Mouse (Mus musculus) neural tube, embryonic 12.5 days (tissue): Measurements from ENCODE around the gene Il12rb1. TPM values are rescaled to one million over a fixed set of nuclear protein-coding genes. Genes with fewer than 3 reads are reported as not detected.
"Not testable (repeated sequence)": the region's sequence is repeated elsewhere in the genome, so short reads cannot be mapped to it uniquely, and the experiment has no call there.

Source experiments
- ATAC-seq: fragments of 200-750 bp; cut with Nextera tagmentation; 2 replicates; pipeline ENCODE4 v1.8.0; 2017; ENCODE audit warnings: low read depth, mild to moderate bottlenecking, moderate TSS enrichment, moderate library complexity; ENCODE audit not compliant: low FRiP score
- H3K27ac ChIP-seq: fragments of 300-500 bp; sonication (generic); 2 replicates; pipeline ENCODE4 v1.5.1; 2016
- H3K27me3 ChIP-seq: fragments of 300-500 bp; sonication (generic); replicated peaks from 2 replicates; pipeline ENCODE4 v1.6.1; 2016; ENCODE audit warnings: mild to moderate bottlenecking
- H3K36me3 ChIP-seq: fragments of 300-500 bp; sonication (generic); 2 replicates; pipeline ENCODE4 v1.6.1; 2016; ENCODE audit warnings: mild to moderate bottlenecking
- H3K4me1 ChIP-seq: fragments of 300-500 bp; sonication (generic); 2 replicates; pipeline ENCODE4 v1.6.1; 2016
- H3K4me2 ChIP-seq: fragments of 300-500 bp; sonication (generic); replicated peaks from 2 replicates; pipeline ENCODE4 v1.6.1; 2016; ENCODE audit warnings: mild to moderate bottlenecking
- H3K4me3 ChIP-seq: fragments of 300-500 bp; sonication (generic); 2 replicates; pipeline ENCODE4 v1.5.1; 2016
- H3K9ac ChIP-seq: fragments of 300-500 bp; sonication (generic); 2 replicates; pipeline ENCODE4 v1.6.1; 2016; ENCODE audit warnings: mild to moderate bottlenecking
- H3K9me3 ChIP-seq: fragments of 300-500 bp; sonication (generic); 2 replicates; pipeline ENCODE4 v1.6.1; 2016; ENCODE audit warnings: mild to moderate bottlenecking
- WGBS: fragments of 180-500 bp; shearing (Covaris S2); methylation state at CpG from one replicate; pipeline ENCODE4 v1.1.7; 2016; 5-methylcytosine and 5-hydroxymethylcytosine counted together
- polyA plus RNA-seq: library from polyadenylated mRNA; unstranded; fragments of >200 nt; fragmentation: Nextera tagmentation; extraction: Ambion mirVana; gene quantifications from 2 replicates; pipeline ENCODE4 v1.2.1, GENCODE M21; 2016

Il12rb1 gene
- polyA plus RNA-seq, 1 experiment from 2014 or later = not detected

- no peak overlapping the region for H3K4me2 ChIP-seq
- H3K4me3 ChIP-seq = no peak overlapping the region
- H3K9me3 ChIP-seq = 0 out of 2 replicates have a peak, but pooled peaks cover 7% of the 10 kb centered on the region
- H3K9ac ChIP-seq = no peak overlapping the region
- H3K4me1 ChIP-seq = peaks cover 8% of the 10 kb centered on the region; the same call in 1 of the 2 replicates
- H3K27ac ChIP-seq = no peak overlapping the region
- peaks cover 26% of the 10 kb centered on the region for H3K27me3 ChIP-seq
- 17% methylated on average over 30 of the region's 30 CpGs for WGBS
- ATAC-seq = peak; percentile 22; the same call in 1 of the 2 replicates
- H3K36me3 ChIP-seq = no peaks in the 10 kb centered on the region
These were observed 13.2 kb downstream of the Il12rb1 start for GRCm38 (mm10) chr8:70821399-70821962.

- no peak overlapping the region for H3K27ac ChIP-seq
- H3K27me3 ChIP-seq = peaks cover 21% of the 10 kb centered on the region
- H3K4me1 ChIP-seq = 0 out of 2 replicates have a peak, but pooled peaks cover 3% of the 10 kb centered on the region
- no peak for ATAC-seq
- H3K9ac ChIP-seq = no peak overlapping the region
- H3K4me3 ChIP-seq = no peak overlapping the region
- H3K9me3 ChIP-seq = 0 out of 2 replicates have a peak, but pooled peaks cover 9% of the 10 kb centered on the region
- 48% methylated on average over 11 of the region's 11 CpGs for WGBS
- H3K36me3 ChIP-seq = no peaks in the 10 kb centered on the region
- no peak overlapping the region for H3K4me2 ChIP-seq
These were observed 13.7 kb downstream of the Il12rb1 start for GRCm38 (mm10) chr8:70821992-70822391.

- H3K27me3 ChIP-seq = peaks cover 17% of the 10 kb centered on the region; the same call in 1 of the 2 replicates
- H3K36me3 ChIP-seq, H3K4me3 ChIP-seq, H3K4me2 ChIP-seq, H3K4me1 ChIP-seq, H3K9ac ChIP-seq, H3K27ac ChIP-seq, ATAC-seq: not testable (repeated sequence)
- H3K9me3 ChIP-seq = 0 out of 2 replicates have a peak, but pooled peaks cover 10% of the 10 kb centered on the region
- WGBS = 86% methylated on average over 3 of the region's 3 CpGs
These were observed 14.3 kb downstream of the Il12rb1 start for GRCm38 (mm10) chr8:70822594-70822993.

- H3K4me2 ChIP-seq = no peak overlapping the region
- no peak overlapping the region for H3K9ac ChIP-seq
- H3K27ac ChIP-seq = no peak overlapping the region
- H3K9me3 ChIP-seq = 0 out of 2 replicates have a peak, but pooled peaks cover 10% of the 10 kb centered on the region
- H3K4me1 ChIP-seq = no peaks in the 10 kb centered on the region
- H3K36me3 ChIP-seq = no peaks in the 10 kb centered on the region
- H3K27me3 ChIP-seq = peaks cover 17% of the 10 kb centered on the region; the same call in 1 of the 2 replicates
- no peak for ATAC-seq
- H3K4me3 ChIP-seq = no peak overlapping the region
- WGBS = 85% methylated on average over 7 of the region's 7 CpGs
These were observed 15.6 kb downstream of the Il12rb1 start for GRCm38 (mm10) chr8:70823802-70824201.

- H3K27ac ChIP-seq = no peak overlapping the region
- no peaks in the 10 kb centered on the region for H3K4me1 ChIP-seq
- H3K9me3 ChIP-seq = 0 out of 2 replicates have a peak, but pooled peaks cover 3% of the 10 kb centered on the region
- H3K36me3 ChIP-seq = no peaks in the 10 kb centered on the region
- no peak overlapping the region for H3K4me2 ChIP-seq
- 87% methylated on average over 8 of the region's 8 CpGs for WGBS
- H3K4me3 ChIP-seq = no peak overlapping the region
- H3K9ac ChIP-seq = no peak overlapping the region
- no peak for ATAC-seq
- peaks cover 11% of the 10 kb centered on the region; the same call in 1 of the 2 replicates for H3K27me3 ChIP-seq
These were observed 17.6 kb downstream of the Il12rb1 start for GRCm38 (mm10) chr8:70825816-70826215.

- 93% methylated on average over 2 of the region's 2 CpGs for WGBS
- no peak overlapping the region for H3K4me3 ChIP-seq
- no peak overlapping the region for H3K27ac ChIP-seq
- H3K9me3 ChIP-seq = 0 out of 2 replicates have a peak, but pooled peaks cover 3% of the 10 kb centered on the region
- H3K9ac ChIP-seq = no peak overlapping the region
- no peak for ATAC-seq
- H3K4me2 ChIP-seq = no peak overlapping the region
- H3K27me3 ChIP-seq = 0 out of 2 replicates have a peak, but pooled peaks cover 6% of the 10 kb centered on the region
- no peaks in the 10 kb centered on the region for H3K36me3 ChIP-seq
- H3K4me1 ChIP-seq = no peaks in the 10 kb centered on the region
These were observed 18.8 kb downstream of the Il12rb1 start for GRCm38 (mm10) chr8:70827010-70827409.

GRCm38 (mm10) chr8:70827796-70828195, 19.5 kb downstream of the Il12rb1 start:
- Histone ChIP-seq H3K4me2 (no peak overlapping the region), H3K9ac (no peak overlapping the region), H3K36me3 (no peaks in the 10 kb centered on the region), H3K9me3 (0 out of 2 replicates have a peak, but pooled peaks cover 3% of the 10 kb centered on the region), H3K4me1 (peaks cover under 1% of the 10 kb centered on the region; the same call in 1 of the 2 replicates), H3K4me3 (no peak overlapping the region), H3K27ac (no peak overlapping the region), H3K27me3 (0 out of 2 replicates have a peak, but pooled peaks cover 6% of the 10 kb centered on the region)
- 93% methylated on average over 1 of the region's 1 CpGs for WGBS
- no peak for ATAC-seq

GRCm38 (mm10) chr8:70831517-70831916, 23.3 kb downstream of the Il12rb1 start:
- Histone ChIP-seq H3K27ac (no peak overlapping the region), H3K4me1 (peaks cover 4% of the 10 kb centered on the region; the same call in 1 of the 2 replicates), H3K9me3 (0 out of 2 replicates have a peak, but pooled peaks cover 3% of the 10 kb centered on the region), H3K4me2 (no peak overlapping the region), H3K36me3 (peaks cover 13% of the 10 kb centered on the region; the same call in 1 of the 2 replicates), H3K27me3 (no peaks in the 10 kb centered on the region), H3K4me3 (no peak overlapping the region), H3K9ac (no peak overlapping the region)
- no peak for ATAC-seq
- WGBS = 87% methylated on average over 8 of the region's 8 CpGs

- 75% methylated on average over 11 of the region's 11 CpGs for WGBS
- no peak overlapping the region for H3K9ac ChIP-seq
These were observed 24.1 kb downstream of the Il12rb1 start for GRCm38 (mm10) chr8:70832371-70832770.

GRCm38 (mm10) chr8:70833018-70833482, 24.8 kb downstream of the Il12rb1 start:
- no peaks in the 10 kb centered on the region for H3K9me3 ChIP-seq
- no peaks in the 10 kb centered on the region for H3K27me3 ChIP-seq
- H3K9ac ChIP-seq = no peak overlapping the region
- H3K4me3 ChIP-seq = no peak overlapping the region
- H3K36me3 ChIP-seq = peaks cover 13% of the 10 kb centered on the region; the same call in 1 of the 2 replicates
- peaks cover 4% of the 10 kb centered on the region; the same call in 1 of the 2 replicates for H3K4me1 ChIP-seq
- no peak for ATAC-seq
- H3K4me2 ChIP-seq = no peak overlapping the region
- H3K27ac ChIP-seq = no peak overlapping the region
- 39% methylated on average over 9 of the region's 9 CpGs for WGBS

More at GRCm38 (mm10) chr8:70832371-70832770, 24.1 kb downstream of the Il12rb1 start:
- Histone ChIP-seq H3K4me3 (no peak overlapping the region), H3K27me3 (no peaks in the 10 kb centered on the region), H3K36me3 (peaks cover 13% of the 10 kb centered on the region; the same call in 1 of the 2 replicates), H3K27ac (no peak overlapping the region), H3K4me1 (peaks cover 4% of the 10 kb centered on the region; the same call in 1 of the 2 replicates), H3K4me2 (no peak overlapping the region), H3K9me3 (no peaks in the 10 kb centered on the region)
- no peak for ATAC-seq

GRCm38 (mm10) chr8:70833520-70833919, 25.3 kb downstream of the Il12rb1 start:
- no peak overlapping the region for H3K4me2 ChIP-seq
- no peak for ATAC-seq
- H3K9ac ChIP-seq = peak overlapping the region; percentile 22; the same call in 1 of the 2 replicates
- H3K27ac ChIP-seq = no peak overlapping the region
- H3K36me3 ChIP-seq = peaks cover 13% of the 10 kb centered on the region; the same call in 1 of the 2 replicates
- H3K9me3 ChIP-seq = no peaks in the 10 kb centered on the region
- no peak overlapping the region for H3K4me3 ChIP-seq
- peaks cover 7% of the 10 kb centered on the region for H3K4me1 ChIP-seq
- 51% methylated on average over 15 of the region's 15 CpGs for WGBS
- H3K27me3 ChIP-seq = no peaks in the 10 kb centered on the region

- no peak overlapping the region for H3K27ac ChIP-seq
- no peak overlapping the region for H3K4me2 ChIP-seq
- H3K36me3 ChIP-seq = peaks cover 13% of the 10 kb centered on the region; the same call in 1 of the 2 replicates
- no peak overlapping the region for H3K9ac ChIP-seq
- no peak overlapping the region for H3K4me3 ChIP-seq
- no peaks in the 10 kb centered on the region for H3K9me3 ChIP-seq
- ATAC-seq = no peak
- no peaks in the 10 kb centered on the region for H3K27me3 ChIP-seq
- WGBS = 98% methylated on average over 3 of the region's 3 CpGs
- H3K4me1 ChIP-seq = peaks cover 12% of the 10 kb centered on the region
These were observed 25.8 kb downstream of the Il12rb1 start for GRCm38 (mm10) chr8:70834071-70834470.
